Mouse (Mus musculus): ENCODE results near the gene Flt3l.
"Not testable (repeated sequence)": the region's sequence is repeated elsewhere in the genome, so short reads cannot be mapped to it uniquely, and the experiment has no call there.

Gene Flt3l

DNA sequence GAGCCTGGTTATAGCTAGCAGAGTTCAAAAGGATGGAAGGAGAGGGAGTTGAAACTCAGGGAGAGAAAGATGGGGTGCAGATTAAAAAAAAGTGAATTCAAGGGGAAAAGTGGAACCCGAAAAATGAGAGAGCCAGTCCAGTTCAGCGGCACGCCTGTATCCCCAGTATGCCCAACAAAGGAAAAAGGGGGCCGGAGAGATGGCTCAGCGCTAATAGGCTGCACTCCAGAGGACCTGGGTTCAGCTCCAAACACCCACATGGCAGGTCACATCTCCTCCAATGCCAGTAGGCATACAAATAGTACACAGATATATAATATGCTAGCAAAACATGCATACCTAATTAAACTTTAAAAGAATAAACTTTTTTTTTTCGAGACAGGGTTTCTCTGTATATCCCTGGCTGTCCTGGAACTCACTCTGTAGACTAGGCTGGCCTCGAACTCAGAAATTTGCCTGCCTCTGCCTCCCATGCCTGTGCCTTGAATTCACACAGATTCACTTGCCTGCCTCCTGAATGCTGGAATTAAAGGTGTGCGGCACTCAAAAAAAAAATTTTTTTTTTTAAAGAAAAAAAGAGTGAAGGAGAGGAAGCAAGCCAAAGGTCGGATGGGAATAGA is 26.9 kb upstream of the Flt3l start:
- DNase-seq: no peak

DNA sequence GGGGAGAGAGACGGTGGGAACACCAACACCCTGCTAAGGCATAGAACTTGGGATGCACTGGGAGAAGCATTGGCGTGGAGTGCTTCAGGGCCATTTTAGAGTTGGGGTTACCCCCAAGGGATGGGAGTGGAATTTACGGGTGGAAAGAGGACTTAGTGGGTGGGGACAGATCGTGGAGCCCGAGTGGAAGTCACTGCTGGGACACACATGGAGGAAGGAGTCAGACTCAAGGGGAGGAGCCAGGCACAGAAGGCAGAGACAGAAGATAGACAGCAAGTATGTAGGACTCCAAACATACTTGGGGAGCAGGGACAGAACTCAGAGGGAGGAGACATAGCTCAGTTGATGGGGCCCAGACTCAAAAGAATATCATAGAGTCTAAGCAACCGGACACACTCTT is 26.3 kb upstream of the Flt3l start:
- DNase-seq: no peak

DNA sequence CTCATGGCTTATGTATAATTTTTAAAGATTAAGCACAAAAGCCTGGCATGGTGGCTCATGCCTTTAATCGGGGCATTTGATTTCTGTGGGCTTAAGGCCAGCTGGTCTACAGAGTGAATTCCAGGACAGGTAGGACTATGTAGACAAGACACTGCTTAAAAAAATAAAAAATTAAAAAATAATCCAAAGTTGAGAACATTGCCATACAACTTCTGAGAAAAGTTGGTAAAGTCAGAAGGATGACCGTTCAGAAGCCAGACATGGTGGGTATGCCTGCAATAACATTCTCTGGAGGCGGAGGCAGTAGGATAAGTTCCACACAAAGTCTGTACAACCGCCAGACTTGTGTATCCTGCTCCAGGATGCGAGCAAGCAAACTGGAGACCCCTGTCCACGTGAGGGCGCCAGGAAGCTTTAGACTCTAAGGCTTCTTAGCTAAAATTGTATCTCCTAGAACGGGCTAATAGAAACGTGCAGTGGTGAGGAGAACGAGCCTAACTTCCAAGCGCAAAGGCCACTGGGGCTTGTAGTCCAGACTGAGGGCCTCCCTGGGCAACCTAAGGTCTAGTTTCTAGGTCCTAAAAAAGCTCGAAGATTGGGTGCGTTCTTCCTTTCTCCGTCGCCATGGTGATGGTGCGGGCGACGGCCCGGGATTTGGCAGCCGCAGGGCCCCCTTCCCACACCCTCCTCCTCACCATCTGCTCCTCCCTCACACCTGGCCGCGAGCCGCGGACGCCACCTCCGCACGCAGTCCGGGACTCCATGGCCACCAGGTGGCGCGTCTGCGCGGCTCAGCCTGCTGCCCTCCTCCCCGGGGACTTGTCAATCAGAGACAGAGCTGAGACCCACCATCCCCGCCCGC is 25.6 kb upstream of the Flt3l start:
- peak; percentile 84 for DNase-seq

DNA sequence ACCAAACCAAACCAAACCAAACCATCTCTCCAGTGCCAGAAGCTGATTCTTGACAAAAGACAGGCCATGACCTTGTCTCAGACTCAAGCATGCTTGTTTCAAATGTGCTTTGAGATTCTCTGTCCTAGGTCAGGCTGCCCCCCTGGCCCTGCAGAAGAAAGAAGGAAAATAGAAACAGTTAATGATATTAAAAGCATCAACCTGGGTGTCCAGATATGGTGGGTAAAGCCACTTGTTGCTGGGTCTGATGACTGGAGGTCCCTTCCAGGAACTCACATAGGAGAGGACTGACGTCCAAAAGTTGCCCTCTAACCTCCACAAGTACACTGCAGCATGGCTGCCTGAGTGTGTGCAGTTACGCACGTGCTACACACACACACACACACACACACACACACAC is 24.6 kb upstream of the Flt3l start:
- no peak for DNase-seq

- DNase-seq: no peak
Measured at GRCm38 (mm10) chr7:45160316-45160800, 24.1 kb upstream of the Flt3l start.

DNA sequence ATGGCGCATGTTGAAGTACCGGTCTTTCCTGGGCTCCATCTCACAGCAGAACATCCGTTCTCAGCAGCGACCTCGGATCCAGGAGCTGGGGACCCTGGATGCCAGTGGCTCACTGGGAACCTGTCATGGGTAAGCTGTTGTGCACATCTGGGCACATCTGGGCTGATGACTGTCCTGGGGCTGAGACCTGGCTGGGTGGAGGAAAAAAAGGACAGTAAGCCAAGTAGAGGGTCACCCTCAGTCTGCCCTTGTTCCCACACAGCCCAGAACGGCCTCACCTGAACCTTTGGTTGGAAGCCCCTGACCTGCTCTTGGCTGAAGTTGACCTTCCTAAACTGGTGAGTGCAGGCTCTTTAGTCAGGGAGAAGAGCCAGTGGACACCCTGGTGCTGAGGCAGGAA is 22.8 kb upstream of the Flt3l start:
- no peak for DNase-seq

DNA sequence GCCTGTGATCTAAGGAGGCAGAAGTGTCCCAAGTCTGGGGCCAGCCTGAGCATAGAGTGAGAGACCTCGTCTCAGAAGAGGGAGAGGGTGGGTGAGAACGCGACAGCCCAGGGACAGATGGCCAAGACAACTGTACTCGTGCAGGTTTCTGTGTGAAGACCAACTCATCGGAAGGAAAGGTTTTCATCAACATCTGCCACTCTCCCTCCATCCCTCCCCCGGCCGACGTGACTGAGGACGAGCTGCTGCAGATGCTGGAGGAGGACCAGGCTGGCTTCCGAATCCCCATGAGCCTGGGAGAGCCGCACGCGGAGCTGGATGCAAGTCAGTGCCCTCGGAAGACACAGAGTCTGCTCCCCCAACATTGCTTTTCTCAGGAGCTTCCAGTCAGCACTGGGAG is 21.2 kb upstream of the Flt3l start:
- no peak for DNase-seq

- DNase-seq: no peak
Measured at GRCm38 (mm10) chr7:45156206-45156605, 20.0 kb upstream of the Flt3l start.

DNA sequence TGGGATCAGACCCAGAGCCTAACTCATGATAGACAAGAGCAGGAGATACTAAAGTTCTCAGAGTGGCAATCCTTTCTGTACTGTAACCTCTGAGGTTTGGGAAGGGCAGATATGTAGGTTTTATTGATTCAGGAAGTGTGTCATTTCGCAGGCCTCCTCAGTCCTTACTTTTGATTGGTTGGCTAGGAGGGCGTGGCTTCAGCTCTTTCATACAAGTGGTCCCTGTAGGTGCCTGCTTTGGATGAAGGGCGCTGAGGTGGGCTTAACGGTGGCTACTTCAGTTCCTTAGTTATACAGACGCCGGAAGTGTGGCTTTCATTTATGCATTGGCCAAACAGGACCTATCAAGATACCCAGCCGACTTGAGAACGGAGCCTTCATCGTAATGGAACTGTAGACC is 19.4 kb upstream of the Flt3l start:
- DNase-seq: no peak

DNA sequence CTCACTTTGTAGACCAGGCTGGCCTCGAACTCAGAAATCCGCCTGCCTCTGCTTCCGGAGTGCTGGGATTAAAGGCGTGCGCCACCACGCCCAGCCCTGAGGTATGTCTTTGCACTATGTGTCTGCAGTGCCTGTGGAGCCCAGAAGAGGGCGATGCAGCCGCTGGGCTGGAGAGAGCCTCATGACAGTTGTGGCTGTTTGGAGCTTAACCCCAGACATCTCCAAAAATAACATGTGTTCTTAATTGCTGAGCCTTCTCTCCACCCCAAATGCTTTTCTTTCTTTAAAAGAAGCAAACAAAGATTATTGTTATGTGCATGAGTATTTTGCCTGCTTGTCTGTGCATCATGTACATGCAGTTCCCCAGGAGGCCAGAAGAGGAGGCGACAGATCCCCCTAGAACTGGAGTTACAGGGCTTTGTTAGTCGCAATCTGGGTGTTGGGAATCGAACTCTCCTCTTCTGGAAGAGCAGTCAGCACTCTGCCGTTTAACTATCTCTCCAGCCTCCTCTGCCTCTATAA is 18.8 kb upstream of the Flt3l start:
- DNase-seq: peak; percentile 70

DNA sequence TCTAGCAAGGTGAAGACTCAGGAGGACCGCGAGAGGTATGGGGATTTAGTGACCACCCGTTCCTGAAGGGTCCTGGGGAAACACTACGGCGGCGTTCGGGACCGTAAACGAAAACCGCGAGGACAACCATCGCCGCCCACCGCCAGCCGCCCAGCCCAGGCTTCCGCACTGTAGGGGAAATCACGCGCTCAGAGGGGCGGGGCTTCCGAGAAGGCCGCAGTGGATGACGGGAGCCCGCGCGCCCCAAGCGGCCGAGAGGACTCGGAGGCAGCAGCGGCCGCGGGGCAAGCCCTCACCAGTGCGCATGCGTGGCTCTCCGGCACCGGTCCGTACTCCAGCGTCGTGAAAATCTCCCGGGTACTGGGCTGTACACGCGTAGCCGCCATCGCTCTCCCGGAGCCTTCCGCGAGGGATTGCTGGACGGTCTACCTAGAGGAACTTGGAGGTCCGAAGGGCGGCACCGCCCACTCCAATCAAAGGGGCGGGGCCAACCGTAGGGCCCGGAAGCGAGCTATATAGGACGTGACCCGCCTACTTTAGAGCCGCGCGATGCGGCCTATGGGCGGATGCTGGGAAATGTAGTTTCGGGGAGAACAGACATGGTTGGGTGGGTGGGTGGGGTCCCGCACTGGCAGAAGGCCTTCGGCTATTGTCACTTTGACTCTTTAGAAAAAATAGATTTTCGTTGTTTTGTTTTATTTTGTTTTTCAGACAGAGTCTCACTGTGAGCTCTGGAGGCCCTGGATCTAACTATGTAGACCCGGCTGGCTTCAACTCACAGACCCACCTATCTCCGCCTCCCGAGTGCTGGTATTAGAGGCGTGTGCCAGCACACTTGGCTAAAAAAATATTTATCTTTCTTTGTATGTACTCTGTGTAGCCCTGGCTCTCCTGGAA is 18.1 kb upstream of the Flt3l start, which contains the start of the genes Pih1d1 and Aldh16a1:
TSS of gene Pih1d1 (plus strand) at position 208 of the 897 bp plus-strand sequence.
TSS of gene Aldh16a1 (minus strand) at position 489 of the 897 bp plus-strand sequence.
- peak; percentile 98 for DNase-seq

DNA sequence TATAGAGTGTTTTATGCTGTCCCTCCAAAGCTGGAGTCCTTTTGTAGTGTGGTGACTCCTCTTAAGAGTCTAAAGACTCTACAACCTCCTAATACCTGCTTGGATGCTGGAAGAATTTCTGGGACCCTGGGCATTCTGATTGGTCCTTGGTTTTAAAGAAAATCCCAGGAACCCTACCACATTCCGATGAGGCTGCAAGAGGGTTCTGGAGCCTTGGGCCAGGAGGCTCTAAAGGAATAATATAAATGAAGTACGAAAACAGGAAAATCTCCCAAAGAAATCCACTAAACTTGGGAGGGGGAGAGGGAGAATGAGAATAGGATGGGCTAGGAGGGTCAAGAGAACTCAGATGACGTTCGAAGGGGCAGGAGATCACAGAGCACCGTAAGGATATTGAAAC is 17.4 kb upstream of the Flt3l start:
- no peak for DNase-seq

DNA sequence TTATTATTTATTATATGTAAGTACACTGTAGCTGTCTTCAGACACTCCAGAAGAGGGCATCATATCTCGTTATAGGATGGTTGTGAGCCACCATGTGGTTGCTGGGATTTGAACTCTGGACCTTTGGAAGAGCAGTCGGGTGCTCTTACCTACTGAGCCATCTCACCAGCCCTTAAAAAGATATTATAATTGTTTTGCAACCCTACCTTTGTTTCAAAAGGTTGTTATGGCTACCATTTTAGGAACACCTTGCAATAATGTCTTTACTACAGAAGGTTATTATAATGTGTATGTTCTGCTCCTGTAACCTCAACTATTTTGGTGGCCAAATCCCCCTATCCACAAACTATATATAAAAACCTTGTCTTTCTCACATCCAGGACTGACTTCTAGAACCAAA is 16.8 kb upstream of the Flt3l start:
- not testable (repeated sequence) for DNase-seq

DNA sequence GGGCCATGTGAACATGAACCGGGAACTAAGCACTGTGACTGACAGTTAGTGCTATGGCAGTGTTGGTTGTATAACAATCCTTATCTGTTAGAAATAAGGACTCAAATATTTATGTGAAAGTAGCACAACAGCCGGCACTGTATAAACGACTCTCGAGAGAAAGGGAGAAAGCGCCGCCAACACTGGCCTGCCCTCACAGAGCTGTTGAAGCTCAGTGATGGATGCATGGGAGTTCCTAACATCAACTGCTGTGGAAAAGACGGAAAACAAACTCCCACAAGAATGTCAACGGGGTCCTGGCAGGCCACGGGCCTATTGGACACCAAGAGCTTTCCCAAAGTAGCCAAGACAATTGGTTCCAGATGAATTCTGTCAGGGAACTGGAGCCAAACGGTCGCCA is 15.1 kb upstream of the Flt3l start:
- DNase-seq: no peak

- DNase-seq: no peak
Measured at GRCm38 (mm10) chr7:45150321-45150720, 14.1 kb upstream of the Flt3l start.

DNA sequence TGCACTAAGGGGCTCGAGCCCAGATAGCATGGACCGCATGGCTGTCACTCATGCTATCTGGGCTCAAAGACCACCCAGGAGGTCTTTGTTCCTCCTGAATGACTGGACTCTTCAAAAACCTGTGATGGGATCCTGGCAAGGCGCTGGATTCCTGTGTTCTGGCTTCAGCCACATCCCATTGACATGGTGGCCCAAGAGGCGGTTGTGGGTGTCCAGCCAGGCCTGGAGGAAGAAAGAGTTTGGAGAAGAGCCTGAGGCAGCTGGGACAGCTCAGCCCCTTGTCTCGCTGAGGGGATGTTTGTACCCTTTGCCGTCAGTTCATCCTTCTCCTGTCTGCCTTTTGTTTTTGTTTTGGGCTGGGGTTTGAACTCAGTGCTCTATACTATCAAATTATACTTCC is 13.3 kb upstream of the Flt3l start:
- no peak for DNase-seq

DNA sequence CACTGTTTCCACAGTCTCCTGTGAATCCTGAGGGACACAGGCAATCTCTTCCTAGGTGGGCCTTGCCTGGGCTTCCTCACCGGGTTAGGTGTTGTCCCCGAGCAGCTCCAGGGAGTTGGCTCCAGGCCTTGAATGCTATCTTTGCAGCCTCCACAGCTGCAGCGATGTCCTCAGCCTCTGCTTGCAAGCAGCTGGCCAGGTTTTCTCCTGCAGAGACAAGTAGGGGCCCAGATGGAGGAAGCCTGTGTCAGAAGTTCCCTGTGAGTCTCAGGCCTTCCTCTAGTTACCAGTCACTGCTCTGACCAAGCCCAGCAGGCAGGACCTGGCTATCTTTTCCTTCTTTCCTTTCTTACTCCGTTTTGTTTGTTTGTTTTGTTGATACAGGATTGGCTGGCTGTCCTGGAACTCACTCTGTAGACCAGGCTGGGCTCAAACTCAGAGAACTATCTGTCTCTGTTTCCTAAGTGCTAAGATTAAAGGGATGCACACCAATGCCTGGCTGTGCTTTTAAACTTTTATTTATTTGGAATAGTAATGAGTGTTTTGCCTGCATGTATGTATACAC is 12.4 kb upstream of the Flt3l start:
- DNase-seq: no peak

DNA sequence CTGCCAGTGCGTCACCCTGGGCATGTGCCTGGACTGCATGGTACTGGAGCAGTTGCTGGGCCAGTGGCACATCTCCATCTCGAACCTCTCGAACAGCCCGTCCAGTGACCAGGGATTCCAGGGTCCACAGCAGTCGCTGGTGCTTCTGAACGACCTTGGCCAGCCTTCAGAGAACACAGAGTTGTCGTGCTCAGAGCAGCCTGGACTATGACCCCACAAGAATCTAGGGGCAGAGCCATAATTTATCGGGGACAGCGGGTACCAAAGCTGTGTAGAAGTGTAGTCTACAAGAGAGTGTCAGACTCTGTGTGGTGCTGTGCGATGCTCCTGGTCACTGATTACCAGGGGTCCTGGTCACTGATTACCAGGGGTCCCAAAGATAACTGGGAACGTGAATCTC is 11.7 kb upstream of the Flt3l start:
- no peak for DNase-seq

DNA sequence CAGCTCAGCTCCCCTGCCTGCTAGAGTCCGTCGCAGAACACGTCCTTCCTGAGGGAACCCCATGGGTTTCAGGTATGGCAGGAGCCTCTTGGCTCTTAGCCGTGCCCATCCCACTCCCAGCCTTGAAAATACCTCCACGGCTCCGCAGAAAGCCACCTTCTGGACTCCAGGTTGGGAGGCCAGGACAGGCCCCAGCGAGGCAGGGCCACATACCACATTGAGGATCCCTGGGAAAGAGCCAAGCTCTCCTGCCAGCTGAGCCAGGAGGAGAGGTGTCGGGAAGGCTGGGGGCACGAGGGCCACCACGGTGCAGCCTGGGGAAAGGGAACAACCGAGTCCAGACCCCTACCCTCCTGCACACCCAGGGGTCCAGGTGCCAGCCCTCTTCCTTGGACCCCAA is 11.0 kb upstream of the Flt3l start:
- DNase-seq: no peak

DNA sequence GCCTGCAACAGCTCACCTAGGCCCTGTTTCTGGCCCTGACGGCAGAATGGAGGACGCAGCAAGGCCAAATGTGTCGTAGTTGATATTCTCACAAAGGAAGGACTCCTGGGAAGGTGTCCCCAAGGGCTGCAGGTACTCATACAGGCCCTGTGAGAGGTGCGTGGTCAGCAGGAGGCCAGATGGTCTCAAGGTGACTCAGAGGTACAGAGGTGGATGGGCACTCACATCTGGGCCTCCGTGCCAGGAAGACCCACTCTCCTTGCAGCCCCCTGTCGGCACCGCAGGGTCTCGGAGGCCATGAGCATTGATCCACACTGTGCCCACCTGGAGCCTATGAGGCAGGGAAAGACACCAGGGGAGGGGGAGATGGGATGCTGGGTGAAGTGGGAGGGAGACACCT is 9.2 kb upstream of the Flt3l start:
- no peak for DNase-seq

DNA sequence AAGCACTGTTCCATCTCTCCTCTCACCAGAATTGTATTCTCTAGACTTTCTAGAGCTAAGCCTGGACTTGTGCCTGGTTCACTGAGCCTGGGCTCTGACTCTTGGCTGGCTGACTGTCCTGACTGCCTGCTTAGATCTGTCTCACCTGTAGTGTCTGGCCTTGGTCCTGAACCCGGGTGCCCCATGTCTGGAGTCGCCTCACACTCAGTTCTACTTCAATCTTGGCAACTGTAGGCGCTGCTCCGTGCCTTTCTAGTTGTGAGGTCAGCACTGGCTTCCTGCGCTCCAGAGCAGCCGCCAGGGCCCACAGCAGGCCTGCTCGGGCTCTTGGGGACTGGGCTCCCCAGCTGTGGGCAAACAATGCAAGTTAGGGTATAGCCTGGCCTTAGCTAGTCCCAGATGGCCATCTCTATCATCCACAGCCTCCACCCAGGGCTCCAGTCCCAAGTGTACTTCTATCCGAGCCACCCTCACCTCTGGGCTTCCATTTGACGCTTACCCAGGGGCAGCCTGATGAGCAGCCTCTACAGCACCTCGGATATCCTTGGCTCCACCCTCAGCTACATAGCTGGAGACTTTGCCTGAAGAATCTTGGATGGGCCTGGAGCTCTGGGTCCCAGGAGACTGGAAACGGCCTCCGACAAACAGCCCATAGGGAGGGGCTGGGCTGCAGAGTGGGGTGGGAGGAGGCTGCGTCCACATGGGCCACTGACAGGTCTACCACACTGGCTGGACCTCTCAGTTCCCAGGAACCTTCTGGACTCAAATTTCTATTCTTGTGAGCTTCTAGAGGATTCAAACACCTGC is 8.3 kb upstream of the Flt3l start:
- DNase-seq: no peak

GRCm38 (mm10) chr7:45141914-45142313 is 5.7 kb upstream of the Flt3l start:
- DNase-seq: no peak
